Mouse (Mus musculus): ENCODE measurements at regions not wholly inside any gene's neighbourhood (a gene's known extent, or its start where the extent isn't known, plus 50 kb on each side); places are given as distances from the start of the nearest gene placed in this dataset.

GRCm38 (mm10) chr6:147686927-147687326 is 211.3 kb downstream of the Ccdc91 start:
- TF ChIP-seq POLR2A (IDR thresholded peaks at IDR 0.05; ENCODE audit: borderline replicate concordance, extremely low read depth, insufficient read depth, insufficient read length): no peak
- ATAC-seq (ENCODE audit: low FRiP score, low read depth): no peak
- peaks cover 2% of the 10 kb centered on the region; the same call in 1 of the 2 replicates for H3K4me1 ChIP-seq (ENCODE audit: control insufficient read depth, insufficient read depth, low read length)

GRCm38 (mm10) chr6:147698255-147698654 is 222.6 kb downstream of the Ccdc91 start:
- DNase-seq (ENCODE audit: low spot score): no peak
- Histone ChIP-seq H3K4me3 (replicated peaks; ENCODE audit: low read length) (no peak overlapping the region), H3K9ac (ENCODE audit: low read depth, low read length, severe bottlenecking) (no peak overlapping the region), H3K27ac (replicated peaks; ENCODE audit: low read depth, low read length) (no peak overlapping the region), H3K4me2 (replicated peaks; ENCODE audit: low read depth, low read length, severe bottlenecking) (no peak overlapping the region), H3K27me3 (ENCODE audit: control insufficient read depth, insufficient read depth, low read length) (no peaks in the 10 kb centered on the region), H3K9me3 (ENCODE audit: control insufficient read depth, low read length) (no peaks in the 10 kb centered on the region), H3K4me1 (ENCODE audit: control insufficient read depth, insufficient read depth, low read length) (no peaks in the 10 kb centered on the region), H3K36me3 (ENCODE audit: control insufficient read depth, insufficient read depth, low read length) (no peaks in the 10 kb centered on the region)
- ATAC-seq (ENCODE audit: low FRiP score, low read depth): no peak
- TF ChIP-seq POLR2A (IDR thresholded peaks at IDR 0.05; ENCODE audit: borderline replicate concordance, extremely low read depth, insufficient read depth, insufficient read length): no peak
- WGBS: 89% methylated on average over 1 of the region's 1 CpGs

More at GRCm38 (mm10) chr6:147686927-147687326, 211.3 kb downstream of the Ccdc91 start:
- no peak overlapping the region for H3K4me2 ChIP-seq (replicated peaks; ENCODE audit: low read depth, low read length, severe bottlenecking)
- H3K9ac ChIP-seq (ENCODE audit: low read depth, low read length, severe bottlenecking): no peak overlapping the region
- H3K9me3 ChIP-seq (ENCODE audit: control insufficient read depth, low read length): no peaks in the 10 kb centered on the region
- DNase-seq (ENCODE audit: low spot score): no peak
- WGBS: 77% methylated on average over 6 of the region's 6 CpGs
- no peak overlapping the region for H3K4me3 ChIP-seq (replicated peaks; ENCODE audit: low read length)
- H3K27ac ChIP-seq (replicated peaks; ENCODE audit: low read depth, low read length): no peak overlapping the region
- no peaks in the 10 kb centered on the region for H3K27me3 ChIP-seq (ENCODE audit: control insufficient read depth, insufficient read depth, low read length)
- no peaks in the 10 kb centered on the region for H3K36me3 ChIP-seq (ENCODE audit: control insufficient read depth, insufficient read depth, low read length)

- TF ChIP-seq POLR2A (IDR thresholded peaks at IDR 0.05; ENCODE audit: borderline replicate concordance, extremely low read depth, insufficient read depth, insufficient read length): no peak
- H3K4me2 ChIP-seq (replicated peaks; ENCODE audit: low read depth, low read length, severe bottlenecking): no peak overlapping the region
- H3K4me1 ChIP-seq (ENCODE audit: control insufficient read depth, insufficient read depth, low read length): no peaks in the 10 kb centered on the region
- H3K4me3 ChIP-seq (replicated peaks; ENCODE audit: low read length): no peak overlapping the region
- WGBS: 76% methylated on average over 3 of the region's 3 CpGs
- no peak overlapping the region for H3K27ac ChIP-seq (replicated peaks; ENCODE audit: low read depth, low read length)
- no peak for DNase-seq (ENCODE audit: low spot score)
- ATAC-seq (ENCODE audit: low FRiP score, low read depth): no peak
- H3K36me3 ChIP-seq (ENCODE audit: control insufficient read depth, insufficient read depth, low read length): no peaks in the 10 kb centered on the region
- no peaks in the 10 kb centered on the region for H3K9me3 ChIP-seq (ENCODE audit: control insufficient read depth, low read length)
- H3K27me3 ChIP-seq (ENCODE audit: control insufficient read depth, insufficient read depth, low read length): no peaks in the 10 kb centered on the region
- no peak overlapping the region for H3K9ac ChIP-seq (ENCODE audit: low read depth, low read length, severe bottlenecking)
These were observed 223.8 kb downstream of the Ccdc91 start for GRCm38 (mm10) chr6:147699449-147699848.

- no peak for DNase-seq (ENCODE audit: low spot score)
- 77% methylated on average over 2 of the region's 2 CpGs for WGBS
- no peak for TF ChIP-seq POLR2A (IDR thresholded peaks at IDR 0.05; ENCODE audit: borderline replicate concordance, extremely low read depth, insufficient read depth, insufficient read length)
These were observed 225.0 kb downstream of the Ccdc91 start for GRCm38 (mm10) chr6:147700629-147701028.

GRCm38 (mm10) chr6:147701956-147702355 is 226.3 kb downstream of the Ccdc91 start:
- TF ChIP-seq POLR2A (IDR thresholded peaks at IDR 0.05; ENCODE audit: borderline replicate concordance, extremely low read depth, insufficient read depth, insufficient read length): no peak
- H3K27ac ChIP-seq (replicated peaks; ENCODE audit: low read depth, low read length): no peak overlapping the region
- H3K4me3 ChIP-seq (replicated peaks; ENCODE audit: low read length): no peak overlapping the region
- WGBS: 81% methylated on average over 5 of the region's 5 CpGs
- ATAC-seq (ENCODE audit: low FRiP score, low read depth): no peak
- H3K9ac ChIP-seq (ENCODE audit: low read depth, low read length, severe bottlenecking): no peak overlapping the region
- H3K4me2 ChIP-seq (replicated peaks; ENCODE audit: low read depth, low read length, severe bottlenecking): no peak overlapping the region
- H3K36me3 ChIP-seq (ENCODE audit: control insufficient read depth, insufficient read depth, low read length): no peaks in the 10 kb centered on the region
- H3K27me3 ChIP-seq (ENCODE audit: control insufficient read depth, insufficient read depth, low read length): no peaks in the 10 kb centered on the region
- no peak for DNase-seq (ENCODE audit: low spot score)
- no peaks in the 10 kb centered on the region for H3K4me1 ChIP-seq (ENCODE audit: control insufficient read depth, insufficient read depth, low read length)
- no peaks in the 10 kb centered on the region for H3K9me3 ChIP-seq (ENCODE audit: control insufficient read depth, low read length)

More at GRCm38 (mm10) chr6:147700629-147701028, 225.0 kb downstream of the Ccdc91 start:
- no peak overlapping the region for H3K4me2 ChIP-seq (replicated peaks; ENCODE audit: low read depth, low read length, severe bottlenecking)
- no peaks in the 10 kb centered on the region for H3K4me1 ChIP-seq (ENCODE audit: control insufficient read depth, insufficient read depth, low read length)
- no peaks in the 10 kb centered on the region for H3K27me3 ChIP-seq (ENCODE audit: control insufficient read depth, insufficient read depth, low read length)
- H3K27ac ChIP-seq (replicated peaks; ENCODE audit: low read depth, low read length): no peak overlapping the region
- H3K9ac ChIP-seq (ENCODE audit: low read depth, low read length, severe bottlenecking): no peak overlapping the region
- no peaks in the 10 kb centered on the region for H3K36me3 ChIP-seq (ENCODE audit: control insufficient read depth, insufficient read depth, low read length)
- no peak for ATAC-seq (ENCODE audit: low FRiP score, low read depth)
- no peak overlapping the region for H3K4me3 ChIP-seq (replicated peaks; ENCODE audit: low read length)
- no peaks in the 10 kb centered on the region for H3K9me3 ChIP-seq (ENCODE audit: control insufficient read depth, low read length)

- TF ChIP-seq POLR2A (IDR thresholded peaks at IDR 0.05; ENCODE audit: borderline replicate concordance, extremely low read depth, insufficient read depth, insufficient read length): no peak
- no peak for ATAC-seq (ENCODE audit: low FRiP score, low read depth)
- WGBS: 79% methylated on average over 5 of the region's 5 CpGs
These were observed 228.7 kb downstream of the Ccdc91 start for GRCm38 (mm10) chr6:147704297-147704696.

More at GRCm38 (mm10) chr6:147704297-147704696, 228.7 kb downstream of the Ccdc91 start:
- H3K36me3 ChIP-seq (ENCODE audit: control insufficient read depth, insufficient read depth, low read length): no peaks in the 10 kb centered on the region
- H3K27ac ChIP-seq (replicated peaks; ENCODE audit: low read depth, low read length): no peak overlapping the region
- no peak overlapping the region for H3K4me2 ChIP-seq (replicated peaks; ENCODE audit: low read depth, low read length, severe bottlenecking)
- no peak for DNase-seq (ENCODE audit: low spot score)
- H3K9me3 ChIP-seq (ENCODE audit: control insufficient read depth, low read length): no peaks in the 10 kb centered on the region
- no peak overlapping the region for H3K9ac ChIP-seq (ENCODE audit: low read depth, low read length, severe bottlenecking)
- no peak overlapping the region for H3K4me3 ChIP-seq (replicated peaks; ENCODE audit: low read length)
- no peaks in the 10 kb centered on the region for H3K27me3 ChIP-seq (ENCODE audit: control insufficient read depth, insufficient read depth, low read length)
- H3K4me1 ChIP-seq (ENCODE audit: control insufficient read depth, insufficient read depth, low read length): no peaks in the 10 kb centered on the region
